Mouse (Mus musculus) embryonic facial prominence, embryonic 14.5 days (tissue): ENCODE measurements around the gene Olfr1094. TPM values are rescaled to one million over a fixed set of nuclear protein-coding genes. Genes with fewer than 3 reads are reported as not detected.

Source experiments
- ATAC-seq: fragments of 200-750 bp; cut with Nextera tagmentation; 2 replicates; pipeline ENCODE4 v1.8.0; 2017; ENCODE audit warnings: low read depth, moderate number of reproducible peaks, moderate TSS enrichment
- DNase-seq: peaks from one replicate; pipeline ENCODE4 v3.0.0-alpha.2; 2015; ENCODE audit warnings: low spot score
- H3K27ac ChIP-seq: fragments of 300-500 bp; sonication (generic); replicated peaks from 2 replicates; pipeline ENCODE4 v1.5.1; 2014; ENCODE audit warnings: low read depth, mild to moderate bottlenecking, low read length, moderate library complexity
- H3K27me3 ChIP-seq: fragments of 300-500 bp; sonication (generic); replicated peaks from 2 replicates; pipeline ENCODE4 v1.6.1; 2014; ENCODE audit warnings: low read length; ENCODE audit not compliant: control insufficient read depth, insufficient read depth
- H3K36me3 ChIP-seq: fragments of 300-500 bp; sonication (generic); 2 replicates; pipeline ENCODE4 v1.6.1; 2014; ENCODE audit warnings: low read length, mixed read lengths; ENCODE audit not compliant: control insufficient read depth, insufficient read depth
- H3K4me1 ChIP-seq: fragments of 300-500 bp; sonication (generic); 2 replicates; pipeline ENCODE4 v1.6.1; 2014; ENCODE audit warnings: antibody characterized with exemption, low read length; ENCODE audit not compliant: control insufficient read depth, insufficient read depth
- H3K4me2 ChIP-seq: fragments of 300-500 bp; sonication (generic); 2 replicates; pipeline ENCODE4 v1.6.1; 2014; ENCODE audit warnings: low read depth, mild to moderate bottlenecking, low read length, moderate library complexity, mixed read lengths
- H3K4me3 ChIP-seq: fragments of 300-500 bp; sonication (generic); 2 replicates; pipeline ENCODE4 v1.5.1; 2014; ENCODE audit warnings: low read depth, mild to moderate bottlenecking, low read length
- H3K9ac ChIP-seq: fragments of 300-500 bp; sonication (generic); 2 replicates; pipeline ENCODE4 v1.6.1; 2014; ENCODE audit warnings: low read depth, mild to moderate bottlenecking, low read length, moderate library complexity, mixed read lengths
- H3K9me3 ChIP-seq: fragments of 300-500 bp; sonication (generic); 2 replicates; pipeline ENCODE4 v1.6.1; 2016; ENCODE audit warnings: low read length; ENCODE audit not compliant: control insufficient read depth
- WGBS: fragments of 180-500 bp; shearing (Covaris S2); extraction: QIAGEN DNeasy Blood & Tissue Kit; methylation state at CpG from one replicate; pipeline ENCODE4 v1.1.7; 2014; 5-methylcytosine and 5-hydroxymethylcytosine counted together
- polyA plus RNA-seq: library from polyadenylated mRNA; unstranded; fragments of >200 nt; fragmentation: Nextera tagmentation; extraction: Ambion mirVana; gene quantifications from 2 replicates; pipeline ENCODE4 v1.2.1, GENCODE M21; 2014

Olfr1094 gene
- not detected in 2 replicates for polyA plus RNA-seq

DNA sequence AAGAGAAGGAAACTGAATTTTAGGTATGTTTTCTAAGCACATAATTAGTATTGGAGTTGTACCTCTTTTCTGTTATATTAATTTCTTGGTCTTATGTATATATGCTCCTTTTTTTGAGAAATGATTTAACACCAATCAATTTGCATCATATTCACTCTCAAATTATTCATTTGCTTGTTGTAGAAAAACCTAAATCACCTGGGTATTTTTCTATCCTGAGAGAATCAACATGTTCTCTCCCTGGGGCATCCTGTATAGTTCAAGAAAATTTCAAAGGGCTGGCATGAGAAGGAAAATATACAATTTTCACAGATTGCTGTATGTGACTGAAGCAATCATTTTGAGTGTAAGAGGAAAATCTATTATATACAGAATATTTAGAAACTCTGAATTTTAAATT is at the start of gene Olfr1094:
TSS of gene Olfr1094 (plus strand) at position 301 of the 400 bp plus-strand sequence.
- no peak for DNase-seq
- no peaks in the 10 kb centered on the region for H3K4me1 ChIP-seq
- H3K9me3 ChIP-seq: 0 out of 2 replicates have a peak, but pooled peaks cover 4% of the 10 kb centered on the region
- no peaks in the 10 kb centered on the region for H3K27me3 ChIP-seq
- no peak within 1 kb of the TSS for H3K27ac ChIP-seq
- H3K4me2 ChIP-seq: no peak within 1 kb of the TSS
- no peaks in the 10 kb centered on the region for H3K36me3 ChIP-seq
- H3K9ac ChIP-seq: no peak within 1 kb of the TSS
- H3K4me3 ChIP-seq: no peak within 1 kb of the TSS
- no peak for ATAC-seq

- no peak within 1 kb of the TSS for H3K4me2 ChIP-seq
- no peaks in the 10 kb centered on the region for H3K27me3 ChIP-seq
- no peak for ATAC-seq
- no peak within 1 kb of the TSS for H3K9ac ChIP-seq
- WGBS: 77% methylated on average over 2 of the region's 2 CpGs
- no peak within 1 kb of the TSS for H3K4me3 ChIP-seq
- no peaks in the 10 kb centered on the region for H3K4me1 ChIP-seq
- H3K36me3 ChIP-seq: no peaks in the 10 kb centered on the region
- H3K27ac ChIP-seq: no peak within 1 kb of the TSS
- H3K9me3 ChIP-seq: no peaks in the 10 kb centered on the region
- no peak for DNase-seq
Observed at GRCm38 (mm10) chr2:86782179-86782578, 42.3 kb upstream of the Olfr1094 start, which contains the start of gene Olfr1093. Olfr1093 (plus strand) TSS chr2:86782479.

DNA sequence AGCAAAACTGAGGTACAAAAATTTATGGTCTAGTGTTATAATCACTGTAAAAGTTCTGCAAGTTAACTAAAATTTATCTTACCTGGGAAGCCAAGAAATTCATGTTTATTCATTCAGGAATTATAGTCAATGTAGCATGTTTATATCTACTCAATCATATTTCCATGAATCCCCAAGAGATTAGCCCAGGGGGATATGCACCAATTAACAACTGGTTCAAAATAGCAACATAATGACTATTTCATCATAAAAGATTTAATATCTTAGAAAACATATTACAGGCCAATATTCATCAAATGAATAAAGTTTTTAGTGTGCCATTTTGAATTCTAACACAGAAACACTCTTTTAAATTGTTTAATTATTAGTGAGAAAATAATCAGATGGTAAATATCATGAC is 14.5 kb upstream of the Olfr1094 start, which contains the start of gene Olfr141:
TSS of gene Olfr141 (minus strand) at position 101 of the 400 bp plus-strand sequence.
- Histone ChIP-seq H3K27me3 (no peaks in the 10 kb centered on the region), H3K9ac (no peak within 1 kb of the TSS), H3K4me3 (no peak within 1 kb of the TSS), H3K4me2 (no peak within 1 kb of the TSS), H3K36me3 (no peaks in the 10 kb centered on the region), H3K4me1 (no peaks in the 10 kb centered on the region), H3K27ac (no peak within 1 kb of the TSS), H3K9me3 (no peaks in the 10 kb centered on the region)
- DNase-seq: no peak
- ATAC-seq: no peak

DNA sequence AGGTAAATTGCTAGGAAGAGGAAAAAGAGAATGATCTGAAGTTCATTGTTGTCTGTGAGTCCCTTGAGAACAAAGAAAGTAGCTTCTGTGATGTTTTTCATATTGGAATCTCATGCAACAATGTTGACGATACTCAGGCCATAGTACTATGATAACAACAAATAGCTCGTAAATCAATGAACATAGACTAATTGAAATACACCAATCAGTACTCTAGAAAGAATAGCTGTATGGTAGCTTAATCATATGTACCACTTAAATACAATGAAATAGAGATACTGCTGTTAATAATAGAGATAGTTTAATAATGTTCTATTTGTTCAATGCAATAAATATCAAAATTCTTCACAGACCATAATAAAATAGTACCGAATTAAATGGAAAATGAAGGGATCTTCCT is 27.1 kb downstream of the Olfr1094 start, which contains the start of gene Olfr1095:
TSS of gene Olfr1095 (minus strand) at position 101 of the 400 bp plus-strand sequence.
- Histone ChIP-seq H3K4me1 (no peaks in the 10 kb centered on the region), H3K27me3 (no peaks in the 10 kb centered on the region), H3K4me2 (no peak within 1 kb of the TSS), H3K36me3 (no peaks in the 10 kb centered on the region), H3K27ac (no peak within 1 kb of the TSS), H3K9me3 (no peaks in the 10 kb centered on the region), H3K9ac (no peak within 1 kb of the TSS), H3K4me3 (no peak within 1 kb of the TSS)
- WGBS: 89% methylated on average over 3 of the region's 3 CpGs
- DNase-seq (no peak), ATAC-seq (no peak)

DNA sequence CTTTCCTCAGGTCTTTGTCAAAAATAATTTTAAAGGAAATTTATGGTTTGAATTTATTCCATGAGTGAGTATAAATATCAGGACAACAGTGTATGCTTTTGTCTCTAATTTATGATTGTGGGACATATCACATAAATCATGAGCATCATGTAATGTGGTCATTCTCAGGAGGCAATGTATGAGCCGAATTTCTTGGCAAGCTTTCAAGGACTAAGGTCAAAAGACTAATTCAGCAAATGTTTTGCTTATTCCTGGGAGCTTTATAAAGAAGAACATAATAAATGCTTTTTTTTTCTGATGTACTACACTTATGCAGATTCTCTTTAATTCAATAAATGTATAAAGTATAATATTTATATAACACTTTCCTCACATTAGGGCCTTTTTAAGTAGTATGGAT is 50.2 kb downstream of the Olfr1094 start, which contains the start of gene Gm13723:
TSS of gene Gm13723 (minus strand) at position 101 of the 400 bp plus-strand sequence.
- H3K27me3 ChIP-seq: no peaks in the 10 kb centered on the region
- H3K4me1 ChIP-seq: no peaks in the 10 kb centered on the region
- H3K9me3 ChIP-seq: 0 out of 2 replicates have a peak, but pooled peaks cover 3% of the 10 kb centered on the region
- no peak within 1 kb of the TSS for H3K4me3 ChIP-seq
- H3K36me3 ChIP-seq: no peaks in the 10 kb centered on the region
- H3K27ac ChIP-seq: no peak within 1 kb of the TSS
- no peak within 1 kb of the TSS for H3K4me2 ChIP-seq
- no peak within 1 kb of the TSS for H3K9ac ChIP-seq
- DNase-seq: no peak
- 47% methylated on average over 1 of the region's 1 CpGs for WGBS
- ATAC-seq: no peak

Other genes starting within 250 kb of the Olfr1094 start
- gene Olfr1082, start 225.7 kb upstream of the Olfr1094 start, polyA plus RNA-seq: not detected in 2 replicates
- not detected in 2 replicates for gene Olfr1084, start 184.9 kb upstream of the Olfr1094 start, polyA plus RNA-seq
- gene Olfr1085, start 162.6 kb upstream of the Olfr1094 start, polyA plus RNA-seq: not detected in 2 replicates
- gene Olfr1086, start 144.6 kb upstream of the Olfr1094 start, polyA plus RNA-seq: not detected in 2 replicates
- not detected in 2 replicates for gene Olfr1087, start 126.3 kb upstream of the Olfr1094 start, polyA plus RNA-seq
- not detected in 2 replicates for gene Olfr1089, start 91.0 kb upstream of the Olfr1094 start, polyA plus RNA-seq
- not detected in 2 replicates for gene Olfr1090, start 65.7 kb upstream of the Olfr1094 start, polyA plus RNA-seq
- gene Olfr1093, start 42.2 kb upstream of the Olfr1094 start, polyA plus RNA-seq: not detected in 2 replicates
- not detected in 2 replicates for gene Olfr141, start 14.6 kb upstream of the Olfr1094 start, polyA plus RNA-seq
- not detected in 2 replicates for gene Olfr1095, start 27.0 kb downstream of the Olfr1094 start, polyA plus RNA-seq
- gene Gm13723, start 50.1 kb downstream of the Olfr1094 start, polyA plus RNA-seq: not detected in 2 replicates
- 0.05 TPM in 1 of 2 replicates, not detected in the other for gene Olfr1097, start 67.6 kb downstream of the Olfr1094 start, polyA plus RNA-seq
- 0.06 TPM in 1 of 2 replicates, not detected in the other for gene Olfr1098, start 99.9 kb downstream of the Olfr1094 start, polyA plus RNA-seq
- gene Olfr1099, start 136.0 kb downstream of the Olfr1094 start, polyA plus RNA-seq: not detected in 2 replicates
- not detected in 2 replicates for gene Olfr1100, start 155.3 kb downstream of the Olfr1094 start, polyA plus RNA-seq
- not detected in 2 replicates for gene Olfr1101, start 166.6 kb downstream of the Olfr1094 start, polyA plus RNA-seq
- not detected in 2 replicates for gene Olfr1102, start 173.7 kb downstream of the Olfr1094 start, polyA plus RNA-seq
- 0.24 TPM in 1 of 2 replicates, not detected in the other for gene Olfr1104, start 202.4 kb downstream of the Olfr1094 start, polyA plus RNA-seq
- gene Olfr1105, start 211.9 kb downstream of the Olfr1094 start, polyA plus RNA-seq: 0.18 TPM in 1 of 2 replicates, not detected in the other
- not detected in 2 replicates for gene Olfr1106, start 227.6 kb downstream of the Olfr1094 start, polyA plus RNA-seq